Mouse (Mus musculus) lung, postnatal 0 days (tissue): ENCODE data around the gene Akr1b7.

Experiments used
- CTCF ChIP-seq: IDR thresholded peaks from 2 replicates; pipeline ENCODE4 v1.5.1; 2016; ENCODE audit warnings: antibody characterized with exemption, mild to moderate bottlenecking
- EP300 ChIP-seq: IDR thresholded peaks from 2 replicates; pipeline ENCODE4 v1.6.1; 2016; ENCODE audit warnings: antibody characterized with exemption, mild to moderate bottlenecking, control low read depth

GRCm38 (mm10) chr6:34452963-34453770 lies 41.0 kb downstream of the Akr1b7 start:
- TF ChIP-seq CTCF (no peak), EP300 (peak; percentile 50; the same call in 1 of the 2 replicates)
